In the genomic region with DNA sequence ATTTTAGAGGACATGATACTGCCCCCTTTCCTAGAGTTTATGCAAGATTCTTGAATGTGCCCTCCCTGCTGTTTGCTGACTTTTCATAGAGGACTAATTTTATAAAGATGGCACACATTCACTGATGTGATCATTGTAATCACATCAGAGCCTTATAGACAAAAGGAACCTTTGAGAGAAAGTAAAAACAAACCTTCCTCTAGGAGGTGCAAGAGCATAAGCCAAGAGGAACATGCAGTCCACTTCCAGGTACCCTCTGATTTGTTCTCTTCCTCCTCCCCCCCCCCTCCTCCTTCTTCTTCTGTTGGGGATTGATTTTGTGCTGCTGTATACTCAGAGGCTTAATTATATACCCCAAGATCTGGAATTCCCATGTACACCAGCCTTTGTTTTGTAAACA, we compare ENCODE assay signal across 27 mouse cellular contexts.
DNase-seq lines count a peak whose midpoint lies in the region; ATAC-seq and TF ChIP-seq lines count a peak whose summit lies in the region.
"Had no signal": no experiment of that assay in that cellular context is flagged by ENCODE, and none has a peak within 500 bp of the region (broad histone marks: within the 10 kb centered on the region; RNA-seq: fewer than 3 reads in every experiment).

No protein-coding gene starts in this region.

- no peaks in the 10 kb centered on the region for H3K27me3 ChIP-seq in intestine, postnatal 0 days (replicated peaks; ENCODE audit: control insufficient read depth, insufficient read depth, low read length)
- no peaks in the 10 kb centered on the region for H3K27me3 ChIP-seq in intestine, embryonic 16.5 days (replicated peaks; ENCODE audit: control insufficient read depth, insufficient read depth, low read length)
- no peaks in the 10 kb centered on the region for H3K27me3 ChIP-seq in lung, postnatal 0 days (replicated peaks; ENCODE audit: insufficient read depth, low read length)
- H3K27me3 ChIP-seq: forebrain, embryonic 15.5 days; heart, embryonic 15.5 days; hindbrain, embryonic 12.5 days; kidney, embryonic 15.5 days; limb, embryonic 12.5 days; midbrain, embryonic 13.5 days; neural tube, embryonic 15.5 days; Patski had no signal

- no peak for ATAC-seq in intestine, postnatal 0 days
- ATAC-seq in intestine, embryonic 16.5 days, result no peak
- no peak for ATAC-seq in lung, postnatal 0 days
- ATAC-seq: forebrain, embryonic 15.5 days; midbrain, embryonic 13.5 days; Patski had no signal

- H3K9ac ChIP-seq in intestine, postnatal 0 days (ENCODE audit: low read depth, low read length), result no peak overlapping the region
- H3K9ac ChIP-seq in intestine, embryonic 16.5 days (ENCODE audit: low read depth, low read length), result no peak overlapping the region
- no peak overlapping the region for H3K9ac ChIP-seq in lung, postnatal 0 days (replicated peaks; ENCODE audit: low read depth)
- H3K9ac ChIP-seq: forebrain, embryonic 15.5 days; heart, embryonic 15.5 days; hindbrain, embryonic 12.5 days; kidney, embryonic 15.5 days; limb, embryonic 12.5 days; midbrain, embryonic 13.5 days; neural tube, embryonic 15.5 days had no signal

- no peaks in the 10 kb centered on the region for H3K4me1 ChIP-seq in intestine, postnatal 0 days (replicated peaks; ENCODE audit: control insufficient read depth, insufficient read depth, low read length)
- H3K4me1 ChIP-seq in intestine, embryonic 16.5 days (ENCODE audit: control insufficient read depth, insufficient read depth, low read length), result no peaks in the 10 kb centered on the region
- no peaks in the 10 kb centered on the region for H3K4me1 ChIP-seq in lung, postnatal 0 days (ENCODE audit: insufficient read depth, low read depth, low read length)
- H3K4me1 ChIP-seq: forebrain, embryonic 15.5 days; hindbrain, embryonic 12.5 days; kidney, embryonic 15.5 days; limb, embryonic 12.5 days; midbrain, embryonic 13.5 days; neural tube, embryonic 15.5 days had no signal

- peak; percentile 36 for TF ChIP-seq CTCF in intestine, postnatal 0 days (IDR thresholded peaks at IDR 0.05; ENCODE audit: low read depth)
- peak; percentile 24 for TF ChIP-seq CTCF in lung, postnatal 0 days (IDR thresholded peaks at IDR 0.05)

- H3K9me3 ChIP-seq in intestine, postnatal 0 days (ENCODE audit: control insufficient read depth), result no peaks in the 10 kb centered on the region
- no peaks in the 10 kb centered on the region for H3K9me3 ChIP-seq in intestine, embryonic 16.5 days (ENCODE audit: control insufficient read depth, low read length)
- H3K9me3 ChIP-seq in lung, postnatal 0 days (ENCODE audit: low read length), result no peaks in the 10 kb centered on the region
- H3K9me3 ChIP-seq: forebrain, embryonic 15.5 days; heart, embryonic 10.5 days; heart, embryonic 15.5 days; hindbrain, embryonic 12.5 days; kidney, embryonic 15.5 days; limb, embryonic 12.5 days; midbrain, embryonic 13.5 days; neural tube, embryonic 15.5 days had no signal

- H3K27ac ChIP-seq in intestine, postnatal 0 days (ENCODE audit: low read depth, low read length), result no peak overlapping the region
- no peak overlapping the region for H3K27ac ChIP-seq in intestine, embryonic 16.5 days (ENCODE audit: low read length)
- no peak overlapping the region for H3K27ac ChIP-seq in lung, postnatal 0 days (ENCODE audit: low read length)
- H3K27ac ChIP-seq: forebrain, embryonic 15.5 days; heart, embryonic 10.5 days; heart, embryonic 15.5 days; hindbrain, embryonic 12.5 days; kidney, embryonic 15.5 days; limb, embryonic 12.5 days; macrophage; midbrain, embryonic 13.5 days; neural tube, embryonic 15.5 days had no signal

- peak; percentile 14 for DNase-seq in embryo, embryonic 10.5 days (ENCODE audit: low spot score)
- DNase-seq in embryo, embryonic 11 days, result no peak
- DNase-seq in lung, postnatal 0 days (ENCODE audit: low spot score), result no peak
- DNase-seq in lung, postnatal 4 days, result no peak
- DNase-seq in heart, adult 9 months (ENCODE audit: low spot score in 2 of 2), result no peak
- DNase-seq: adrenal gland, postnatal 10 days; cerebellum, adult 11-12 months; cerebellum, adult 9-11 months; gastrocnemius, postnatal 14 days; kidney, adult 11 months; right cerebral cortex, adult 18-20 months; spleen, adult 18-20 months; thymus, adult 2 months; thymus, postnatal 36 days had no signal

- no peak for TF ChIP-seq EP300 in lung, postnatal 0 days (IDR thresholded peaks at IDR 0.05)

- no peaks in the 10 kb centered on the region for H3K36me3 ChIP-seq in intestine, postnatal 0 days (ENCODE audit: control insufficient read depth, insufficient read depth)
- no peaks in the 10 kb centered on the region for H3K36me3 ChIP-seq in intestine, embryonic 16.5 days (ENCODE audit: control insufficient read depth, insufficient read depth, low read length)
- no peaks in the 10 kb centered on the region for H3K36me3 ChIP-seq in lung, postnatal 0 days (ENCODE audit: insufficient read depth, low read length)
- H3K36me3 ChIP-seq: forebrain, embryonic 15.5 days; heart, embryonic 10.5 days; heart, embryonic 15.5 days; hindbrain, embryonic 12.5 days; kidney, embryonic 15.5 days; limb, embryonic 12.5 days; midbrain, embryonic 13.5 days; neural tube, embryonic 15.5 days had no signal

- H3K4me3 ChIP-seq in intestine, postnatal 0 days (ENCODE audit: low read depth, low read length), result no peak overlapping the region
- H3K4me3 ChIP-seq in intestine, embryonic 16.5 days (ENCODE audit: low read length), result no peak overlapping the region
- no peak overlapping the region for H3K4me3 ChIP-seq in lung, postnatal 0 days (ENCODE audit: low read depth, low read length)
- H3K4me3 ChIP-seq: forebrain, embryonic 15.5 days; heart, embryonic 10.5 days; heart, embryonic 15.5 days; hindbrain, embryonic 12.5 days; kidney, embryonic 15.5 days; limb, embryonic 12.5 days; midbrain, embryonic 13.5 days; neural tube, embryonic 15.5 days had no signal

- no peak overlapping the region for H3K4me2 ChIP-seq in intestine, postnatal 0 days (replicated peaks; ENCODE audit: low read depth)
- no peak overlapping the region for H3K4me2 ChIP-seq in intestine, embryonic 16.5 days (ENCODE audit: low read depth, low read length)
- no peak overlapping the region for H3K4me2 ChIP-seq in lung, postnatal 0 days (replicated peaks; ENCODE audit: low read depth, low read length)
- H3K4me2 ChIP-seq: forebrain, embryonic 15.5 days; heart, embryonic 15.5 days; hindbrain, embryonic 12.5 days; kidney, embryonic 15.5 days; limb, embryonic 12.5 days; liver, embryonic 11.5 days; midbrain, embryonic 13.5 days; neural tube, embryonic 15.5 days had no signal
